In the genomic region with DNA sequence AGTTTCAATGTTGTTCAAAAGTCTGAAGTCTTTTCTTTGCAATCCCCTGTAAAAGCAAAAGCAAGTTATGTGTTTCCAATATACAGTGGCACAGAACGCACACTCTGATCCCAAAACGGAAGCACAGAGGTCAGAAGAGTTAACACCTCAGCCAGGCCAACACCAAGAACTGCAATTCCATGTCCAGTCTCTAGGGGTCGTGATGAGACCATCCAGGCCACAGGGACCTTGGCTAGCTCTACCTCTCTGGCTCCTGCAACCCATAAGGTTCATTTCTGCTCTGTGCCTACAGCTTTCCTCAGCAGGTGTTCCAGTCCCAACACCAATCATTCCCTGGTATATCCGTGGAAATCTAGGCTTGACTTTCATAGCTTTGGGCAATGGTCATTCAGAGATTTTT, we compare ENCODE assay signal across 10 mouse cellular contexts.
DNase-seq lines count a peak whose midpoint lies in the region; ATAC-seq and TF ChIP-seq lines count a peak whose summit lies in the region.
"Had no signal": no experiment of that assay in that cellular context is flagged by ENCODE, and none has a peak within 500 bp of the region (broad histone marks: within the 10 kb centered on the region; RNA-seq: fewer than 3 reads in every experiment).

No protein-coding gene starts in this region.

- in situ Hi-C loops in ES-E14 (cut with MboI; ENCODE audit: low sequenced_read_pairs in 2 of 2, unreplicated experiment in 2 of 2): no loop called here

- H3K4me2 ChIP-seq in kidney, embryonic 15.5 days: no peak overlapping the region
- no peak overlapping the region for H3K4me2 ChIP-seq in embryonic facial prominence, embryonic 11.5 days (ENCODE audit: low read depth, low read length)
- H3K4me2 ChIP-seq: embryonic facial prominence, embryonic 12.5 days; liver, embryonic 15.5 days had no signal

- WGBS in kidney, embryonic 15.5 days: 28% methylated on average over 4 of the region's 4 CpGs
- WGBS in embryonic facial prominence, embryonic 11.5 days: 29% methylated on average over 4 of the region's 4 CpGs

- intact Hi-C loops in left cerebral cortex, postnatal 25 days (cut with DNase I): loop anchor here (5.0 to 10.0 kb wide), 2 partner anchors 110 to 243 kb away; a partner anchor contains a TSS

- H3K9me3 ChIP-seq in kidney, embryonic 15.5 days (replicated peaks): no peaks in the 10 kb centered on the region
- no peaks in the 10 kb centered on the region for H3K9me3 ChIP-seq in ES-E14 (ENCODE audit: control insufficient read depth, insufficient read depth, low read depth, low read length)
- H3K9me3 ChIP-seq in embryonic facial prominence, embryonic 11.5 days (replicated peaks; ENCODE audit: control insufficient read depth, low read length): no peaks in the 10 kb centered on the region
- H3K9me3 ChIP-seq: embryonic facial prominence, embryonic 12.5 days; liver, embryonic 15.5 days had no signal

- H3K27ac ChIP-seq in kidney, embryonic 15.5 days: no peak overlapping the region
- no peak overlapping the region for H3K27ac ChIP-seq in ES-E14 (ENCODE audit: insufficient read depth, low read depth, low read length, poor library complexity, severe bottlenecking)
- no peak overlapping the region for H3K27ac ChIP-seq in embryonic facial prominence, embryonic 11.5 days (replicated peaks; ENCODE audit: low read depth, low read length)
- H3K27ac ChIP-seq: embryonic facial prominence, embryonic 12.5 days; liver, embryonic 15.5 days had no signal

- DNase-seq in kidney, adult 18-20 months: peak; percentile 50
- peak; percentile 72 for DNase-seq in ES-E14 (ENCODE audit: low read depth, low spot score)
- DNase-seq in adrenal gland, postnatal 4 days (ENCODE audit: low spot score in 2 of 2): peak; percentile 10 to 21
- DNase-seq in embryonic facial prominence, embryonic 11.5 days (ENCODE audit: low spot score): peak; percentile 61
- DNase-seq in left cerebral cortex, postnatal 25 days (ENCODE audit: low spot score in 2 of 2): peak; percentile 31 to 54
- DNase-seq in testis, postnatal 14 days (ENCODE audit: low spot score): peak; percentile 18
- no peak for DNase-seq in spleen, postnatal 36 days (ENCODE audit: low spot score in 2 of 2)

- H3K4me3 ChIP-seq in kidney, embryonic 15.5 days (replicated peaks): no peak overlapping the region
- no peak overlapping the region for H3K4me3 ChIP-seq in ES-E14 (ENCODE audit: insufficient read depth in 1 of 2, low read depth in 1 of 2, low read length in 2 of 2, poor library complexity in 1 of 2, severe bottlenecking in 1 of 2)
- no peak overlapping the region for H3K4me3 ChIP-seq in embryonic facial prominence, embryonic 11.5 days (ENCODE audit: low read depth, low read length)
- H3K4me3 ChIP-seq: embryonic facial prominence, embryonic 12.5 days; liver, embryonic 15.5 days had no signal

- H3K9ac ChIP-seq in kidney, embryonic 15.5 days: no peak overlapping the region
- H3K9ac ChIP-seq in ES-E14 (ENCODE audit: insufficient read depth, low read depth, low read length, poor library complexity, severe bottlenecking): no peak overlapping the region
- H3K9ac ChIP-seq in embryonic facial prominence, embryonic 11.5 days (replicated peaks; ENCODE audit: low read length): no peak overlapping the region
- H3K9ac ChIP-seq: embryonic facial prominence, embryonic 12.5 days; liver, embryonic 15.5 days had no signal

- no peaks in the 10 kb centered on the region for H3K27me3 ChIP-seq in kidney, embryonic 15.5 days
- no peaks in the 10 kb centered on the region for H3K27me3 ChIP-seq in embryonic facial prominence, embryonic 11.5 days (ENCODE audit: control insufficient read depth, insufficient read depth, low read length)

- ATAC-seq in kidney, embryonic 15.5 days (replicated peaks; ENCODE audit: low FRiP score): no peak
- ATAC-seq in embryonic facial prominence, embryonic 11.5 days (replicated peaks; ENCODE audit: insufficient number of reproducible peaks, low FRiP score, low TSS enrichment, low read depth): no peak

- H3K36me3 ChIP-seq in kidney, embryonic 15.5 days: no peaks in the 10 kb centered on the region
- H3K36me3 ChIP-seq in ES-E14 (ENCODE audit: control insufficient read depth, insufficient read depth, low read length, poor library complexity, severe bottlenecking): no peaks in the 10 kb centered on the region
- H3K36me3 ChIP-seq in embryonic facial prominence, embryonic 11.5 days (replicated peaks; ENCODE audit: control insufficient read depth, insufficient read depth, low read depth, low read length): no peaks in the 10 kb centered on the region
- H3K36me3 ChIP-seq: embryonic facial prominence, embryonic 12.5 days; liver, embryonic 15.5 days had no signal

- H3K4me1 ChIP-seq in kidney, embryonic 15.5 days: 0 out of 2 replicates have a peak, but pooled peaks cover 6% of the 10 kb centered on the region
- H3K4me1 ChIP-seq in ES-E14 (ENCODE audit: control insufficient read depth in 2 of 2, insufficient read depth in 2 of 2, low read length in 2 of 2, poor library complexity in 1 of 2): 0 out of 4 replicates have a peak, but pooled peaks cover 0 to 2% of the 10 kb centered on the region in 2 experiments
- H3K4me1 ChIP-seq in embryonic facial prominence, embryonic 11.5 days (ENCODE audit: control insufficient read depth, insufficient read depth, low read length): no peaks in the 10 kb centered on the region; the same call in 1 of the 2 replicates
- H3K4me1 ChIP-seq: liver, embryonic 15.5 days had no signal

TF ChIP-seq in ES-E14, 5 proteins besides CTCF, POLR2A, EP300 and RAD21:
- TF ChIP-seq MAFK (IDR thresholded peaks at IDR 0.05; ENCODE audit: insufficient read depth, low read depth, low read length) (no peak), ZC3H11A (IDR thresholded peaks at IDR 0.05; ENCODE audit: borderline replicate concordance, low read depth, low read length) (0 out of 2 replicates have a peak, but pooled peaks have one; percentile 31), ZNF384 (IDR thresholded peaks at IDR 0.05; ENCODE audit: low read depth, low read length) (no peak), CHD2 (IDR thresholded peaks at IDR 0.05; ENCODE audit: low read depth, low read length) (no peak)

Comparison
In these comparisons a context has a peak if more than half of its experiments do, and no peak if none do; other contexts are left out.
1. DNase-seq: peak in kidney, adult 18-20 months (single experiment), ES-E14 (single experiment), adrenal gland, postnatal 4 days (2 of 2), embryonic facial prominence, embryonic 11.5 days (single experiment), left cerebral cortex, postnatal 25 days (2 of 2) and testis, postnatal 14 days (single experiment); none in spleen, postnatal 36 days (0 of 2).